Mouse (Mus musculus) lung, embryonic 14.5 days (tissue): Measurements from ENCODE around the gene Mogs. TPM values are rescaled to one million over a fixed set of nuclear protein-coding genes. Genes with fewer than 3 reads are reported as not detected.

Experiments
- ATAC-seq: fragments of 200-750 bp; cut with Nextera tagmentation; 2 replicates; pipeline ENCODE4 v1.8.0; 2017; ENCODE audit warnings: mild to moderate bottlenecking, moderate TSS enrichment, moderate library complexity; ENCODE audit not compliant: insufficient read depth
- DNase-seq: peaks from one replicate; pipeline ENCODE4 v3.0.0-alpha.2; 2015
- H3K27ac ChIP-seq: fragments of 300-500 bp; sonication (generic); 2 replicates; pipeline ENCODE4 v1.5.1; 2014; ENCODE audit warnings: low read depth, mild to moderate bottlenecking, moderate library complexity
- H3K27me3 ChIP-seq: fragments of 300-500 bp; sonication (generic); 2 replicates; pipeline ENCODE4 v1.6.1; 2014; ENCODE audit warnings: low read length, control low read depth; ENCODE audit not compliant: insufficient read depth
- H3K36me3 ChIP-seq: fragments of 300-500 bp; sonication (generic); 2 replicates; pipeline ENCODE4 v1.6.1; 2014; ENCODE audit warnings: control low read depth; ENCODE audit not compliant: insufficient read depth
- H3K4me1 ChIP-seq: fragments of 300-500 bp; sonication (generic); 2 replicates; pipeline ENCODE4 v1.6.1; 2014; ENCODE audit warnings: antibody characterized with exemption, control low read depth; ENCODE audit not compliant: insufficient read depth
- H3K4me2 ChIP-seq: fragments of 300-500 bp; sonication (generic); 2 replicates; pipeline ENCODE4 v1.6.1; 2014; ENCODE audit warnings: mild to moderate bottlenecking
- H3K4me3 ChIP-seq: fragments of 300-500 bp; sonication (generic); 2 replicates; pipeline ENCODE4 v1.5.1; 2014; ENCODE audit warnings: low read depth, low read length
- H3K9ac ChIP-seq: fragments of 300-500 bp; sonication (generic); 2 replicates; pipeline ENCODE4 v1.6.1; 2014
- H3K9me3 ChIP-seq: fragments of 300-500 bp; sonication (generic); 2 replicates; pipeline ENCODE4 v1.6.1; 2016; ENCODE audit warnings: low read depth, low read length, control low read depth
- CTCF ChIP-seq: IDR thresholded peaks from 2 replicates; pipeline ENCODE4 v1.5.1; 2016; ENCODE audit warnings: antibody characterized with exemption, low read depth
- WGBS: fragments of 180-500 bp; shearing (Covaris S2); extraction: QIAGEN DNeasy Blood & Tissue Kit; methylation state at CpG from one replicate; pipeline ENCODE4 v1.1.7; 2014; 5-methylcytosine and 5-hydroxymethylcytosine counted together
- polyA plus RNA-seq: library from polyadenylated mRNA; unstranded; fragments of >200 nt; fragmentation: Nextera tagmentation; extraction: Ambion mirVana; gene quantifications from 2 replicates; pipeline ENCODE4 v1.2.1, GENCODE M21; 2014

Mogs gene
- polyA plus RNA-seq, 1 experiment from 2014 or later = 66.6 TPM

DNA sequence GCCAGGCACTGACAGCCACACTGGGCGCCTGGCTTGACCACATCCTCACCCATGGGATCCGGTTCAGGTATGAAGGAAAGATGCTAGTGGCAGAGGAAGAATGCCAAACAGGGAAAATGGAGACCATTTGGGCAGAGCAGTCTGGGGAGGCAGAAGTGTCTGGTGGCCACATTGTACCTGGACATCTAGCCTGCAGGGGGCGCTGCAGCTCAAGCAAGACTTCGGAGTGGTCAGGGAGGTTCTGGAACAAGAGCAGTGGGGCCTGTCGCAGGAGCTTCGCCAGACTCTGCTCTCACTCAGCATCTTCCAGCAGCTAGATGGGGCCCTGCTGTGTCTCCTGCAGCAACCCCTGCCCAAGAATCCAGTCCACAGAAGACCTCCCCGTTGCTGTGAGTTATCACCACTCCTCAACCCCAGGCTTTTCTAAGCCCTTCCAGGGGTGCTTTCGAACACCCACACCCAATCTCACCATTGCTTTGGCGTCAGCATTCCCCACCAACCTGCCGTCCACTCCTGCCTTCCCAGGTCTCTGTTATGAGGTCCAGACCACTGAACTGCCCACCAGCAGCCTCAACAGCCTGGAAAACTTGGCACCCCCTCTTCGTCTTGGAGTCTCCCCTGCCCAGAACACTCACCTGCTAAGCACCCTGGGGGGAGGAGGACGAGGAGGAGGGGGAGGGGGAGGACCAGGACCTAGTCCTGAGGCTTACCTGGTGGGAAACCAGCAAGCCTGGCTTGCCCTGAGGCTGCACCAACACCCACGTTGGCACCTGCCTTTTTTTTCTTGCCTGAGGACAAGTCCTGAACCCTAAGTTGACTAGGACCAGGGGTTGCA, 7.5 kb upstream of the Mogs start:
- Histone ChIP-seq H3K4me3 (peak overlapping the region; percentile 73), H3K27ac (0 out of 2 replicates have a peak overlapping the region, but pooled peaks have one; percentile 85), H3K9me3 (no peaks in the 10 kb centered on the region), H3K4me1 (peaks cover 10% of the 10 kb centered on the region; the same call in 1 of the 2 replicates), H3K27me3 (no peaks in the 10 kb centered on the region), H3K36me3 (peaks cover 16% of the 10 kb centered on the region; the same call in 1 of the 2 replicates), H3K4me2 (peak overlapping the region; percentile 85), H3K9ac (peak overlapping the region; percentile 88)
- DNase-seq (peak; percentile 86), ATAC-seq (peak; percentile 31; the same call in 1 of the 2 replicates)
- 39% methylated on average over 13 of the region's 13 CpGs for WGBS
- TF ChIP-seq CTCF = peak; percentile 90

DNA sequence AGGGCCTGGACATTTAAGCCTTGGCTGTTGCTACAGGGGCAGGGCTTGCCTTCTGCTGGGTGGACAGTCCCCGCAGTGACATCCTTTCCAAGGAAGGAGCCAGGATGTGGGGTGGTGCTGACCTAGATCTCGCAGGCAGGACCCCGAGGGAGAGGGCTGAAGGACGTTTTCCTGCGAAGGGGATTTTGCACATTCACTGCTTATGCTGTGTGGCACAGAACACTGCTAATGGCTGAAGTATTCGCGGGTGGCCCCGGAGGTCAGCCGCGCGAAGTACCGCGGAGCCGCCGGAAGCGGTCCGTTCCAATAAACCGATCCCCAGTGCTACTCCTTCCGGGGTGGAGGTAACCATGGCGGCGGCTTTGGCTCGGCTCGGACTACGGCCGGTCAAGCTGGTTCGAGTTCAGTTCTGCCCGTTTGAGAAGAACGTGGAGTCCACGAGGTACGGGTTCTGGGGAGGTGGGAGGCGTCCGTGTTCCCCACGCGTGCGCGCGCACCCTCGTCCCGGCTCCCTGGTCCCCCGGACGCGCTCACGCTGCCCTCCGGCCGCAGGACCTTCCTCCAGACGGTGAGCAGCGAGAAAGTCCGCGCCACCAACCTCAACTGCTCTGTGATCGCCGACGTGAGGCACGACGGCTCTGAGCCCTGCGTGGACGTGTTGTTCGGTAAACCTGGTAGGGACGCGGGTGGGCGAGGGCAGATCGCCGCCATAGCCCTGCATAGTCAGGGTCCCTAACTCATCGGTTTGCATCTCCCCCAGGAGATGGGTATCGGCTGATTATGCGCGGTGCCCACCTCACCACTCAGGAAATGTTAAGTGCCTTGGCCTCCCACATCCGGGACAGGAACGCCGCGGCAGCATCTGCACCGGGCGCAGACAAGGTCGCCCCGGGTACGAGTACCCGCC, 6.3 kb upstream of the Mogs start, which contains the start of gene Mrpl53:
Gene Mrpl53 (plus strand): TSS at position 279 of the 907 bp plus-strand sequence.
- no peaks in the 10 kb centered on the region for H3K27me3 ChIP-seq
- peak within 1 kb of the TSS; percentile 85 for H3K27ac ChIP-seq
- no peak for TF ChIP-seq CTCF
- under 1% methylated on average over 76 of the region's 76 CpGs for WGBS
- 0 out of 2 replicates have a peak, but pooled peaks cover 6% of the 10 kb centered on the region for H3K4me1 ChIP-seq
- ATAC-seq = peak; percentile 89
- H3K9ac ChIP-seq = peak within 1 kb of the TSS; percentile 88
- no peaks in the 10 kb centered on the region for H3K9me3 ChIP-seq
- peaks cover 16% of the 10 kb centered on the region; the same call in 1 of the 2 replicates for H3K36me3 ChIP-seq
- peak within 1 kb of the TSS; percentile 85 for H3K4me2 ChIP-seq
- H3K4me3 ChIP-seq = peak within 1 kb of the TSS; percentile 73
- DNase-seq = peak; percentile 90

DNA sequence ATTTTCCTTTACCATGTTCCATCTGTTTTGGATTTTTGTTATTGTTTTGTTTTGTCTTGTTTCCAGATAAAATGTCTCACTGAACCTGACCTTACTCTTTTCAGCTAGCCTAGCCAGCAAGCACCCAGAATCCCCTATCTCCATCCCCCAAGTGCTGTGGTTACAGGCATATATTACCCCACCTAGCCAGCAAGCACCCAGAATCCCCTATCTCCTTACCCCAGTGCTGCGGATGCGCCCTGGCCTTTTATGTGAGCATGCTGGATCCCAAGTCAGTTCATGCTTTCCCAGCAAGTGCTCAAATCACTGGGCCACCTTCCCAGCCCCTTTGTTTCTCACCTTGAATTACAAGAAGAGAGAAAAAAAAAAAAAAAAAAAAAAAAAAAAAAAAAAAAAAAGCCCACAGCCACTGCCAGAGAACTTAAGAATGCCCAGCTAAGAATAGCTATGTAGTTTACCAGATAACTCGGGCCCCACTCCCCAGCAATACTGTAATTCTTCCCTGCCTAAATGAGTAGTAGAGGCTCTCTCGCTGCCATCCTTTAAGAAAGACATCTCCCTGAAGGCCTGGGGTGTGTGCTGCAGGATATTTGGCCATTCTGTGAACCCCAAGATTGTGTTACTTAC, 3.7 kb upstream of the Mogs start:
- no peak for ATAC-seq

DNA sequence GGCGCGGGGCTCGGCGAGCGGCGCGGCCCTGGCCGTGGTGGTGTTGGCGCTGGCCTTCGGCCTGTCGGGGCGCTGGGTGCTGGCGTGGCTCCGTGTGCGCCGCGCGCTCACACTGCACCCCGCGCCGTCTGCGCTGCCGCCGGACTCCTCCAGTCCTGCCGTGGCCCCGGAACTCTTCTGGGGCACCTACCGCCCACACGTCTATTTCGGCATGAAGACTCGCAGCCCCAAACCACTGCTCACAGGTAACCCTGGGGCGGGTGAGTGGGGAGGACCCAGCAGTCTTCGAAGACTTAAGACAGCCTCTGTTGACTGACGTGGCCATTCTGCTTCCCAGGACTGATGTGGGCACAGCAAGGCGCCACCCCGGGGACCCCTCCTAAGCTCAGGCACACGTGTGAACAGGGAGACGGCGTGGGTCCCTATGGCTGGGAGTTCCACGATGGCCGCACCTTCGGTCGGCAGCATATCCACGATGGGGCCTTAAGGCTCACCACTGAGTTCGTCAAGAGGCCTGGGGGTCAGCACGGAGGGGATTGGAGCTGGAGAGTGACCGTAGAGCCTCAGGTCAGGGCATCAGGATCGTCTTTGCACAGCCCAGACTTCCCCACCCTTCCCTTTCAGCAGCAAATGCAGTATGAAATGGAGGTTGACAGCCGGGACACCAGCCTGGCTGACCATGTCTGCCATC, 531 bp downstream of the Mogs start:
- peak overlapping the region; percentile 91 for H3K4me2 ChIP-seq
- H3K9me3 ChIP-seq = no peaks in the 10 kb centered on the region
- DNase-seq (no peak), ATAC-seq (peak; percentile 62)
- peaks cover 10% of the 10 kb centered on the region for H3K4me1 ChIP-seq
- H3K36me3 ChIP-seq = peaks cover 38% of the 10 kb centered on the region
- under 1% methylated on average over 48 of the region's 48 CpGs for WGBS
- no peak for TF ChIP-seq CTCF
- peak overlapping the region; percentile 89 for H3K4me3 ChIP-seq
- no peaks in the 10 kb centered on the region for H3K27me3 ChIP-seq
- peak overlapping the region; percentile 84 for H3K27ac ChIP-seq
- H3K9ac ChIP-seq = peak overlapping the region; percentile 85

More for the DNA sequence above, 3.7 kb upstream of the Mogs start:
- no peak for TF ChIP-seq CTCF
- no peak overlapping the region for H3K9ac ChIP-seq
- no peak overlapping the region for H3K4me3 ChIP-seq
- H3K4me2 ChIP-seq = no peak overlapping the region
- 86% methylated on average over 4 of the region's 4 CpGs for WGBS
- DNase-seq = no peak
- peaks cover 12% of the 10 kb centered on the region; the same call in 1 of the 2 replicates for H3K4me1 ChIP-seq
- H3K27ac ChIP-seq = no peak overlapping the region
- peaks cover 14% of the 10 kb centered on the region; the same call in 1 of the 2 replicates for H3K36me3 ChIP-seq
- no peaks in the 10 kb centered on the region for H3K9me3 ChIP-seq
- no peaks in the 10 kb centered on the region for H3K27me3 ChIP-seq

DNA sequence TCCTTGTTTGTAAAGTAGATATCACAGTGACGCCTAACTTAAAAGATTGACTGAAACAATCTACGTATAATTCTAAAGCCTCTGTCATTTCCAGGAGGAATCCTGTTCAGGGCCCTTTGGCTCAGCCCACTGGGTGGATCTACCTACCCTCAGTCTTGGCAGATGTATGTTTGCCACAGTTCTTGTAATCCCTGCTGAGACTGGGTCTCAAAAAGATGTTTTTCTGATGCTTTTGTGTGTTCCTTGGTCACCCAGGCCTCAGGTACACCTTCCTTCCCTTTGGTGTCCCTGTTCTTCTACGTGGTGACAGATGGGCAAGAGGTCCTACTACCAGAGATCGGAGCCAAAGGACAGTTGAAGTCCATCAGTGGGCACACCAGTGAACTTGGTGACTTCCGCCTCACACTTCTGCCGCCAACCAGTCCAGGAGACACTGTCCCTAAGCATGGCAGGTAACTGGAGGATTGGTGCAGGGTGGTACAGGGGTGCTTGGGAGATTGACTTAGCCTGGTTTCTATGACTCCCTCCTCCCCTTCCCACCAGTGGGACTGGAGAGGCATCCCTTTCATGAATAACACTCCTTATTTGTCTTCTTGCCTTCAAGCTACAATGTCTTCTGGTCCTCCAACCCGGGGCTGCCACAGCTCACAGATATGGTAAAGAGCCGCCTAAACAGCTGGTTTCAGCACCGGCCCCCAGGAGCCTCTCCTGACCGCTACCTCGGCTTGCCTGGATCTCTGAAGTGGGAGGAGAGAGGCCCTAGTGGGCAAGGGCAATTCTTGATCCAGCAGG, 1.3 kb downstream of the Mogs start:
- Histone ChIP-seq H3K4me1 (peaks cover 10% of the 10 kb centered on the region), H3K9ac (peak overlapping the region; percentile 85), H3K36me3 (peaks cover 32% of the 10 kb centered on the region), H3K27me3 (no peaks in the 10 kb centered on the region), H3K27ac (peak overlapping the region; percentile 84; the same call in 1 of the 2 replicates), H3K4me2 (peak overlapping the region; percentile 91), H3K9me3 (no peaks in the 10 kb centered on the region), H3K4me3 (peak overlapping the region; percentile 89)
- ATAC-seq (no peak), DNase-seq (no peak)
- WGBS = 65% methylated on average over 11 of the region's 11 CpGs
- no peak for TF ChIP-seq CTCF
